Mouse (Mus musculus): ENCODE measurements around the gene Mmab.

- TF ChIP-seq CTCF (IDR thresholded peaks at IDR 0.05; ENCODE audit: low read depth) (no peak), EP300 (IDR thresholded peaks at IDR 0.05; ENCODE audit: low read depth) (no peak)
Observed at GRCm38 (mm10) chr5:114384448-114384847, 59.4 kb downstream of the Mmab start.
